Mouse (Mus musculus) kidney, postnatal 4 days (tissue): Measurements from ENCODE around the gene Robo1.

Experiments used
- DNase-seq, 2 experiments: peaks; one replicate each; pipeline ENCODE4 v3.0.0; 2021; ENCODE audit warnings: mixed read lengths in 2 of 2

Robo1 gene

DNA sequence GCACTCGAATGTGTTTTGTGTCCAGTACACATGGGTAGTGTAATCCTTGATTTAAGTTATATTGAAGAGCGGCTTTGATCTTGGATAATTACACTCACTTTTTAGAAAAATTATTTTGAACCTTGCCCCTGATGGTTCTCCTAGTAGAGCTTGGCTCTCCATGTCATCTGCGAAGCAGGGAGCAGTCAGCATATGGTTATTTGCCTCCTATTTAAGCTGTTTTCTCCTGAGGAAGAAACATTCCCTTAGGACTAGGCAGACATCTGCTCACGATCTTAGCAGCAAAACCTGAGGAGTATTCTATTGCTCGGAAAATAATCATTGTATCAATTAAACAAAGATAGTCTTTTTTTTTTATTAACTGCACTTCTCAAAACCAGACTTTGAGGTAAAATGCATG lies 439.6 kb downstream of the Robo1 start:
- DNase-seq, result no peak

DNA sequence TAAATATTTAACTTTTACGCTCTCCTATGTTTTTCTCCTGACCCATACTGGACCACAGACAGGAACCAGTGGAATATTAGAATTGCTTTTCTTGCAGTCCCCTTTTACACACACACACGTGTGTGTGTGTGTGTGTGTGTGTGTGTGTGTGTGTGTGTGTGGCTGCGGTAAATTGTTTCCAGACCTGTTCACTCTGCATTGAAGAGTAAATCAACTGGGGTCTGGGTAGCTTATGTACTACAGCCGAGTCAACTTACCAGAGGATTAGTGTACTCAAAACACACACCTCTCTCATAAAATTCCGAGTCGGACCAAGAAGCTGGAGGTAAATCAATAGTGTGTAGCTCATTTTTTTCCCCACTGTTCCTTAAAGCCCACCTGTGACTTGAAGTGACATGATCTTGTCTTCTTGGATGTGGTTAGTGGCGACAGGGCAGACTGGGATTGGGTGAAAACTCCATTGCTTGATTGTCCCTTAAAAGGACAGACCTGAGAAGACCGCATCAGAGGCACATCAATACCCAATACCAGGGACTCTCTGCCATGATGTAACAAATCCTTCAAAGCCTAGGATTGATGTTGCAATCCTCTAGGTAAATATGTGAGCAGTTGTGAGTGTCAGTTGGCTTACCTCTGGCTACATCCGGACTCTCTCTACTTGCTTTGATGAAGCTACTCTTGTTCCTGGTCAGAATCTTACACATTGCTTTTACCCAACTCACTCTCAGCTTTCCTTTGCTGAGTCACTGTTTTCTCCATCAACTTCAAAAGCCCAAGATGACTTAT lies 457.2 kb downstream of the Robo1 start:
- DNase-seq, result no peak

DNA sequence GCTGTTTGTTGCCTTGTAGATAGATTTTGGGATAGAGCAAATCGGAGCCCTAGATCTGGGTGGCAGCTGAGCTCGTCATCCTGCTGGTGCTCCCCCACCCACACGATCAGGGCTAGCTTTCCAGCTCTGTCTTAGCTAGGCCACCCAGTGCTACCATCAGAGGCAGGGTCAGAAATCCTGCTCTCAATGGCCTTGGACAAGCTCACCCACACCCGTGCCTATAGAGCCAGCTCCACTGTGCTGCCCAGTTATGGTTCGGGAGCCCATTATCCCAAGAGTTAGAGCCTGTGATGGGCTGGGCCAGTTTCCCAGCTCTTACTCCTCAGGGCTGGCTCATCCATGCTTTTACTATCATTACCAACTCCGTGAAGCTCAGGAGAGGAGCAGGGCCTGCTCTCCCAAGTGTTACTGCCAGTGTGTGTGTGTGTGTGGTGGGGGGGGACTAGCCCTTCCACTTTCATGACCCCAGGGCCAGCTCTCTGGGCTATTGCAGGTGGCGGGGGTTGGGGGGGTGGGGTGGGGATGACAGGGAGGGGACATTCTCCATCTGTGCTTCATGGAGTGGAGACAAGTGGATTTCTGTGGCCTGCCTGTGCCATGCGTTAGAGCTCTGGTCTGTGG lies 461.2 kb downstream of the Robo1 start:
- DNase-seq, result no peak

DNA sequence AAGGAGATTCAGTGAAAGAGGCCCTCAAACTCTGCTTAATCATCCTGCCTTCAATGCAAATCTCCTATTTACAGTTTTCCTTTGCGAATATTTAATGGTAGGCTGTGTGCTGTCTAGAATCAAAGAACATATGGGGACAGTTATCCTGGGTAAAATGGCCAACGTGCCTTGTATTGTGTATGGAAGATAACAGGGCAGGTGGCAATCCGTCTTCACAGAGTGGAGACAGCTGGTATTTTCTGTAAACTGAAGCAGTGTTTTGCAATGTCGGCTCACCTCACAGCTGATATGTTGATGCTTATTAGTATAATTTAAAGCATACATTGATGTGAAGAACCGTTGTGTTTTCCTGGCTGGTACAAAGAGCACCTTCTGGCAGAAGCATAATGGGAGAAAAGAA lies 464.2 kb downstream of the Robo1 start:
- DNase-seq, result no peak

DNA sequence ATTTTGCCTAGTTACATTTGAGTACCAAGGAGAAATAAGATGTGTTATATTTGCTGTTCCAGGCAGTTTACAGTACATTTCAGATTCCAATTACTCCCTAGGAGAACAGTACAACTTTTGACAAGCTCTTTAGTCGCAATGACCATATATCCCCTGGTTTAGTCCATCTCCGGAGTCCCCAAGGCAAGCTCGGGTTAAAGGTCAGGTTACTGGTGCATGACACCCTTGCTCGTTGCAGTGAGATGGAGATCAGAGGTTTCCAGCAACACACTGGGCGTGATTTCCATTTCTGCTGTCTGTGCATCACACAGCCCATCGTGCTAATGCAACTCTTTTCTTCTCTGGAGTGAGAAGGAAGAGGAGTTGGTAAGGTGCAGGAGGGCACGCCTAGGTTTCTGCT lies 464.9 kb downstream of the Robo1 start:
- DNase-seq, result peak; percentile 20 to 38

DNA sequence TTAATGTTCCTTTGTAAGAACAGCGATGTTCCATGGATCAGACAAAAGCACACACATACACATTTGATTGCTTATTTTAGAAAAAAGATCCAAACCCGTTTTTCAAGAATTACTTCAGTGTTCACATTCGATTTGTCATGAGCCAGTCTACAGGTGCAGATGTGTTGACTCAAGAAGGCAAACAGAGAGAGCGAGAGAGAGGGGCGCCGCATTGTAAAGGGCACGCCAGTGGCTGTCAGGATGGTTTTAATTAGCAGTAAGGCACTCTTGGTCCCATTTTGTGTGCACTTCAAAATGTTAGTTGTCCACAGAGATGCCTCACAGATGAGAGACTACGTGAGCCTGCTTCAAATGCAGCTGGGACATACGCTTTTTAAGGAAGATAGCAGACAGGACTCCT lies 470.4 kb downstream of the Robo1 start:
- no peak for DNase-seq

DNA sequence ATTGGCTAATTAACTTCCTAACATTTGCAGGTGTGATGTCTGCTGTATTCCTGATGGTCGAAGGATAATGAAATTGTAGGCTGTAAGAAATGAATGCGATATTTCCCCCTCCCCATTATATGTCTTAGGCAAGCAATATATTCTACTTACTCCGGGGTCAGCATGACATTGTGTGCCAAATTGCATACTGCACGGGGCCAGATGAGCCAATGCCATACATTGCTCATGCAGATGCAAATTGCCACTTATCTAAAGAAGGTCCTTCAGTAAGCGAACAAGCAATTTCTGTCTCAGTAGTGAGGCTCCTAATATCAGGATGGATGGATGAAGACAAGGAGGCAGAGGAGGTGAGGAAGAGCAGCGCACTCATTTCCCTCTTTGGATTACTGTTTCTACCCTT lies 474.1 kb downstream of the Robo1 start:
- no peak for DNase-seq

DNA sequence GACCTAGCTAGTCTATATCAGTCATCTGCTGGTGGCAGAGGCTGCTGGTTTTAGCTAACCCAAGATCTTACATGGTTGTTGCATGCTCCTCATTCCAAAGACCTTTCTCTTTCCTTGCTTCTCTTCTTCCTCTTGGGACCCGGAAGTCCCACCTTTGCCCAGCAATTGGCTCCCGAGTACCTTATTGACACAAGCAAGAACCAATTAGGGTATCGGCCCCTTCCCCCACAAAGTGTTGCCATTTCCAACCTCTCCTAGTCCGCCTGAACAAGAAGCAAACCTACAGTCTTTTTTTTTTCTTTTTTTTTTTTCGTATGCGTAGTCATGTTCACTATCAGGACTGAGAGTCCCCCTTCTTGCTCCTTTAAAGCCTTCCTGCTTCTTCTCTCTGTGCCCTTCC lies 478.0 kb downstream of the Robo1 start:
- no peak for DNase-seq

DNA sequence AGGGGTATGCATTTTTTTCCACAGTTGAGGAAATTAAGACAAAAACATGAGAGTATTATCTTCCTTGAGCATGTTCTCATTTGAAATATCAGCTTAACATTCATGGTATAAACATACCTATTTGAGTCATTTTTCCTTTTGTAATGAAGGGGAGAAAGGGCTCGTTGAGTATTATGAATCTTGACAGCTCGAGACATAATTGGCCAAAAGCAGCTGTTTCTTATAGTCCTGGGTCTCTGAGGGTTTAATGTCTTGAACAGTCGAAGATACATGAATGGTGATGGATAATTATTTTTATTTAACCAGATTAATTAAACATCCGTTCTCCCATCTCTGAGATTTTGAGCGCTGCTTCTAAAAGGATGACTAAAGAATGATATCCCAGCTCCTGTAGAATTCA lies 478.5 kb downstream of the Robo1 start:
- DNase-seq, result no peak

DNA sequence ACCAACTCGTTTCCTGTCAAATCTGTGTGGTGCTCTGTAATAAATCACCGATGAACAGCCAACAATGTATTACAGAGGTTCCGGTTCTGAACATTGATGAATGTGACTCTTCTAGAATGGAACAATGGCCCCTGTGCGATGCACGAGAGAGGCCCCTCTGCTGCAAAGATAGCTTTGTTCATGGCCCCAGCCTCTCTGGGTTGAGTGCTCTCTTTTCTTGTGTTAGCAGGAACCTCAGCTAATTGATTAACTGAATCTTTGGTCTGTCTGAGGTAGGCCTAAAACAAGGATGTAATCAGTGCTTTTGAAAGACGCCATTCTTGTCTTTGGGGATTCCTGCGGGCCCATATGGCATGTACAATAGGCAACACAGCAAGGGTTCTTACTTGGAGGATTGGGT lies 479.9 kb downstream of the Robo1 start:
- no peak for DNase-seq

DNA sequence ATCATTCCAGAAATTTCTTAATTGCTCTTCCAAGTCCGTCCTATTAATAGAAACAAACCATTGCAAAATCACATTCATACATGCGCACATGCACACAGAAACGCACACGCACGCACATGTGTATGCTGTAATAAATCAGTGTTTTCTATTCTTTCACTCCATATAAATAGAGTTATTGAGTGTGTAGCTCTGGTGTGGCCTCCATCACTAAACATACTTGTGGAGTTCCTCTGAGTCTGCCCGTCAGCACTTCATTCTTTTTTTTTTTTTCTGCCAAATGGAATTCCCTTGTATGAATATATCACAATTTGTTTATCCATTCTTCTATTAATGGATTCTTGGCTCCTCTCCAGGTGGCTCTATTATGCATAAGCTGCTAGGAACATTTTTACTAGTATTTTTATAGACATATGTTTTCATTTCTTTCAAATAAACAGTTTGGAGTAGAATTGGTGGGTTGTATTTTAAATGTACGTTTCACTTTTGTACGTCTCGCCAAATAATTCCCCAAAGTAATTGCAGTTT lies 483.1 kb downstream of the Robo1 start:
- DNase-seq, result no peak

DNA sequence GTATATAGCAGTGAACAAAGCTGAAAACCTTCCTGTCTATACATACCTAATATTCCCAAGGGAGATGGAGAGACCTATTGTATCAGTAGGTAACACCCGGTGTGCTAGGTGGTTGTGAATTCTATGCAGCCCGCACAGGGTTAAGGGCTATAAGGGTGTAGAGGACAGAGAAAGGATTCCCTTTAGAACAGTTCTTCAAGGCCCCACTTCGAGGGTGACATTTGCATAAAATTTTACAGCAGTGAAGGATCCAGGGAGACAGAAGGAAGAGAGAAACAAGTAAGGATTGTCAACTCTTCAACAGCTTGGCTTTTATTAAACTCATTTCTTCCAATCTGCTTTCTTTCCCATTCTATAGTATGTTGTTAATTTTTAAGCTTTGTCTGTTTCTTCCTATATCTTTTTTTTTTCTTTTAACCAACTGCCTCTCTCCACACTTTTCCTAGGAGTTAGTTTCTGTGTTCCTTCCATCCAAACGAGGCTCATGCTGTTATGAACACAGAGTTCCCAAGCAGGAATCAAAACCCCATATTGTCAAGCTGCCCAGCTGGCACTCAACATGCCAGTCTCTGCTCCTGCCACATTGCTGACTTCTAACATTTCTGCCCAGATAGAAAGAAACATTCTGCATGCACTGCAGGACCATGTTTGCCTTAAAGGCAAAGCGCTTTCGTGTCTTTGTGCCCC lies 486.7 kb downstream of the Robo1 start:
- no peak for DNase-seq

DNA sequence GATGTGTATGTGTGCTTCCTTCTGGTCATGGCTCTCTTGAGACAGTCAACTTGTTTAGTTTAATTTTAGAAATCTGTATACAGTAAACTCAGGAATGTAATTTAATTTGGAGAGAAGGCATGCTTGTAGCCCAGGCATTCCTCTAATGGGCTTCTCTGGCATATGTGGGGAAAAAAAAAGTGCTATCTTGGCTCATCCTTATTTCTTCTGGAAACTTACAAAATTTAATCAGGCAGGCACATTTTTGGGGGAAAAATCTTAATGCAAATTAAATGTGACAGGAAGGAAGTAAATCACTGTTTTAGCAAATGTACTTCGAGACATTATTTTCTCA lies 487.2 kb downstream of the Robo1 start:
- DNase-seq, result no peak

DNA sequence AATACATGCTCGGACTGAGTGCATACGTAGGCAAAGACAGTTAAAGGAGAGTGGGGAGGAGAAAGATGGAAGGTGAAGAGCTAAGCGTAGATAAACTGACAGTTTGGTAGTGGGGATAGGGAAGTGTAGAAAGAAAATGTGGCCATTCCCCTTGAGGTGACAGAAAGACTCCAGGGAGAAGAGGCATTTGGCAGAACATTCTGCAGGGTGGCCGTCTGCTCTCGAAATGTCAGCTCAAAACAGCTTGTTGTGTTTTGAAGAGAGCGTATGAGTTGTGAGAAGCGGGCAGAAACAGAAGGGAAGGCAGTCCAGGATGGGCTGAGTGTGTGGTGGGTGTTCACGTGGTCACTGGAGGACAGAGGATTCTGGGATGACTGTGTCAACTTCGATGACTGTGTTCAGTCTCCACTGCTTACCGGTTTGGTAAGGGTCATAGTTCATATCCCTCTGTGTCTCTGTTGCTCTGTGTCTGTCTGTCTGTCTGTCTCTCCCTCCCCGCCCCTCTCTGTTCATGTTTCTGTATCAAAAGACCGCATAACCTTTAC lies 490.4 kb downstream of the Robo1 start:
- no peak for DNase-seq

DNA sequence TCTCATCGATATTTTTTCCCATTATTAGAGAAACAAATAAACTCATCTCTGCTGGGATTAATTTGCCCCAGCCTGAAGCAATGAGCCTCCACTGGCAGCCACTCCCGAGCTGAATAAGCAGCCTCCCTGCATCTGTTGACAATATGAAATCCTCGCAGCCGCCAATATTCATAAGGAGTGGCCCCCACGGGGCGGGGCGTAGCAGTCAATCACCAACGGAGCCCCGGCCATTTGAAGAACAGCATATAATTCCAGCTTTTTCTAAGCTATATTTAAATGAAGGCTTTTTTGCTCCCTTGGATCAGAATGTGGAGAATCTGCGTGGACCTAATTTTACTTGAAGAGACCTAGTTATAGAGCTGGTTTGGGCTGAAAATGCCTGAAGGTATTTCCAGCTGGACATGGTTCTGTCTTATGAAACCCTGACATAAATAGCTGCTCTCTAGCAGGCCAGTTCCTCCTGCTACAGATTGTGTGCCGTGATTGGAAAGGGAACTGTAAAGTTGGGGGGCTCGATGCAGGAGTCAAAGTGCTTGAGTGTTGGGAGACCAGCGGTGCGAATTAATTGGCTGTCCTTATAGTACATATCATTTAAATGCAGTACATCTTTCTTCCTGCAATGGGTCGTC lies 492.1 kb downstream of the Robo1 start:
- DNase-seq, result no peak

DNA sequence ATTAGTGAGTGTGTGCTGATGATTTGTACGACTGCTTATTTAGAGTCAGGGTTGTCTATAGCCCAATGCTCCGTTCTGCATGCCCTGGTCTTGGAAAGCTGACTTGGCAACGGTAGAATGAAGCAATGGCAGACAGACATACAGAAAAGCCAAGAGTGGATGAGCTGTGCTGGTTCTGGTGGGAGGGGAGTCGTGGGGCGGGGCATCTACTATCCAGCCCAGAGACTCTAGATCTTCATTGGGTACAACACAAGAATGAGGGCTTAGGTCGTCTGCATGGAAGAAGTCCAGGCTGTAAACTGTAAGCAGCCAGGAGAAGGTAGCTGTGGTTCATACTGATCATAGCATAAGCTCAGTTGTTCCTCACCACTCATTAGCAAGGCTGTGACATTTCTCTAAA lies 492.7 kb downstream of the Robo1 start:
- DNase-seq, result no peak

DNA sequence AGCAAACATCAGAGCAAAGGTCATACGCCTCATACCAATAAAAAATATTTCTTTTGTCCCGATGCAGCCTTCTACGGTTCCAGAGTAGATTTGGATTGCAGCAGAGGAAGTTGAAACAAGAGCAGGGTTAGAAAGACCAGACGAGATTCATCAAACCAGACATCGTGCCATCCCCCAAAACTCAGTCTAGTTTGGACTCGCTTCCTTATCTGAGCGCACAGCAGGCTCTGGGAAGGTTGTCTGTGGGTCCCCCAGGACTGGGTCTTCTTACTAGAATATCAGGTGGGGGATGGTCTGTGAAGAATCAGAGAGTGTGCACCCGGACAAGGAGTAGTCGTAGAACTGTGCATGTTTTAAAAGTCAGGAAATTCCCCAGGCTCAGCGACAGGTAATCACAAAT lies 500.2 kb downstream of the Robo1 start:
- DNase-seq, result peak; percentile 32 to 48

DNA sequence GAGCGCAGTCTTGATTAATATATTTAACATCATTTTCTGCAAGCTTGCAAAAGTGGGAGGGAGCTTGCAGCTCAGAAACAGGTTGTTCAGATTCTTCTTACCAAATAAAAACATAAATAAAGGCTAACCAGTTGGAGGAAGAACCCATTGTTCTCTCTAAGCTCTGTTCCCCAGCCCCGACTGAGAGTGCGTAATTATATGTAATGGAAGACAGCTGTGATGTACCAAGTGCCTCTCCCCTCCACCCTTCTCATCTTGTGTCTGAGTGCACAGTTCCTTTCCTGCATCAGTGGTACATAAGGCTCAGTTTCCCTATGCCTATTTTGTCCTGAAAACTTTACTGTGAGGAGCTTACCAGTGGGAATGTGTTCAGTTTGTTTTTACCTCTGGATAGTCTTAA lies 502.8 kb downstream of the Robo1 start:
- DNase-seq, result no peak

DNA sequence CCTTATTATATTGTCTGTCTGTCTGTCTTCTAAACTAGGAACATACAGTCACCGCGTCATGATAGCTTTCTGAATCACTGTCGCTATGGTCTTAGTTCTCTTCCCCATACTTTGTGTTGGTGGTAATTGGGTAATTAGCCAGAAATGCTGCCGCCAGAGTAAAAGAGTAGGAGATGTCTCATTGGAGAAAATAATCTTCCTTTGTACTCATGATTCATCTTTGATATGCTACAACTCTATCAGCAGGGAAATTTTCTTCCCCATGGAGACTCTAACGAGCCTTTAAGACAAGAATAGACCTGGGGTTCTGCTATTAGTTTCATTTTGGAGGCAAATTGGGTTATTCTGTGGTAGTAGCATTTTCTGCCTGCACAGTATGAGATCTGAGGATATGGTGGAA lies 503.4 kb downstream of the Robo1 start:
- no peak for DNase-seq

DNA sequence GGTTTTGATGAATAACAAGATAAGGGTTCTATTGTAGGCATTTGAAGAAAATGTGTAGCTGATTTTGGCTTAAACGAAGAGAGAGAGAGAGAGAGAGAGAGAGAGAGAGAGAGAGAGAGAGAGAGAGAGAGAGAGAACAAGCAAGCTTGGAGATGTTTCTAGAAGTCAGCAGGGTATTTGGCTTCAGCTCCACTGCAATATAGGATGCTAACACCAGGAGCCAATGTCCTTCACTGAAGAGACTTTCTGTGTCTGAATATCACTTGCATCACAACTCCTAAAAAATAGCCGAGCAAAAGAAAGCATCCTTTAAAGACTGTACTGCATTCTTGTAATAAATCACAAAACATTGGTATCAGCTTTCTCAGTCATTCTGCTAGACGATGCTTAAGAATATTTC lies 503.8 kb downstream of the Robo1 start:
- DNase-seq, result no peak

DNA sequence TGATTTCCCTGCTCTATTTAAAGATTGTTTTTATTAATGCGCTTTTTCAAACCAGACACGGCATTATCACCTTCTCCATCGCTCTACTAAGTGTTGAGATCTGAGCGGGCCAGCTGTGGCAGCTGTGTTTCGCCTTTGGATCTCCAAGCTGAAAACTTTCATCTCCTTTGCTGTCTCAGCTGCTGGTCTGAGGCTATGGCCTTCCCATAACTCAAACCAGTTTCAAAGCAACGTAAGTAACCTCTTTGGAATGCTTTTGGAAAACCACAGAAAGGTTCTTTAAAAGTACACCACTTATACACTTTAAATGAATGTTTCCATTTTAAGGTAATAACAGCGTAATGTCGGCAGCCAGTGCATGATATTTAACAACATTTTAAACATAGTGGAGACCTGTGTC lies 520.3 kb downstream of the Robo1 start:
- no peak for DNase-seq

DNA sequence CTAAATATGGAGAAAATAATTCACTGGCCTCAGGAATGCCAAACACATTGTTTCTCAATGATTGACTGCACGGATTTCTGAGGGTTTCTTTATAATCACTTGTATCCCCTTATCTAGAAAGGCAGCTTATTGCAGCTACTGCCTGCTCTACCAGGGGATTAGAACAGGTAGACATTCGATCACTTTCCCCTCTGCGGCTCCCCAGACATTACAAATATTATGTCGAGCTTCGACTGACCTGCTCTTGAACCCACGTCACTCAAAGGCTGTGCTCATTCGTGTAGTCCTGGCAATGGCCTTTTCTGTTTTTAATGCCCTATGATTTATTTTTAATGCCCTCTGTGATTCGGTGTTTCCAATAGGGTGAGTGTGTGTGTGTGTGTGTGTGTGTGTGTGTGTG lies 521.4 kb downstream of the Robo1 start:
- no peak for DNase-seq

DNA sequence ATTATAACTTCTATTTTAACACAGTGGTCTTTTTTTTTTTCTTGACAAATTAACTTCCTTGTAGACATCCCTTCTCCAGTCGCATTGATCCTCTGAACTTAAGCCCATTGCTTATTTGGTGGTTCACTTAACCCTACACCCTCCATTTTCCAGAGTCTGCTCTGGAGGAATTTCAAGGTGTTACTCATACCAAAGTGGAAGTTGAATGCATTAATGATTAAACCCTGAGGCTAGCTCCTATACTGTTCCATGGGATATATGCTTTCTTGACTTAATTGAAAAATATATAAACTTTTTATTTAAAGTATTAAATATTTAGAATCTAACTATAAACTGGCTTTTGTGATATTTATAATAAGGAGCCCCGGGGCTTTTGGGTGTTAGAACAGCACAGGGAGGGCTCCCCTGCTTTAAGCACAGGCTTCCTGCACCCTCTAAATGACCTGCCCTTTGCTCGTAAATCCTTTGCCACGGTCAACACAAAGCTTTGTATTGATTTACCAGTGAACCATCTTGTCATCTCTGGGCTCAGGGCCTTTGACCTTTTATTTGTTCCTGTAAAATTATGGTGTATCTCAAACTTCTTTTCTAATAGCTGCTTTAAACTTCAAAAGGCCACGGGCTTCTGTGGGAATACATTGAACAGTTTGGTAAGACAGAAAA lies 522.4 kb downstream of the Robo1 start:
- DNase-seq, result no peak
